Mouse (Mus musculus) brain, embryonic 14.5 days (tissue): ENCODE data around the gene Cacna2d2.

Experiments used
- CTCF ChIP-seq: fragments of 200-500 bp; IDR thresholded peaks from 2 replicates; pipeline ENCODE4 v1.5.1; 2012; ENCODE audit warnings: inconsistent platforms, mild to moderate bottlenecking, moderate library complexity, borderline replicate concordance; ENCODE audit not compliant: insufficient read depth, insufficient read length; ENCODE audit errors: extremely low read depth
- POLR2A ChIP-seq: fragments of 200-500 bp; IDR thresholded peaks from 2 replicates; pipeline ENCODE4 v1.6.1; 2012; ENCODE audit warnings: mild to moderate bottlenecking, inconsistent platforms, borderline replicate concordance; ENCODE audit not compliant: poor library complexity, insufficient read depth, insufficient read length, severe bottlenecking; ENCODE audit errors: extremely low read depth

GRCm38 (mm10) chr9:107538711-107539110 lies 139.3 kb downstream of the Cacna2d2 start:
- no peak for TF ChIP-seq CTCF
- TF ChIP-seq POLR2A = no peak
